Mouse (Mus musculus): ENCODE data around the gene Senp7.
A peak's percentile ranks its signal among the peaks of the same experiment; 100 is the strongest.

Senp7 gene

DNA sequence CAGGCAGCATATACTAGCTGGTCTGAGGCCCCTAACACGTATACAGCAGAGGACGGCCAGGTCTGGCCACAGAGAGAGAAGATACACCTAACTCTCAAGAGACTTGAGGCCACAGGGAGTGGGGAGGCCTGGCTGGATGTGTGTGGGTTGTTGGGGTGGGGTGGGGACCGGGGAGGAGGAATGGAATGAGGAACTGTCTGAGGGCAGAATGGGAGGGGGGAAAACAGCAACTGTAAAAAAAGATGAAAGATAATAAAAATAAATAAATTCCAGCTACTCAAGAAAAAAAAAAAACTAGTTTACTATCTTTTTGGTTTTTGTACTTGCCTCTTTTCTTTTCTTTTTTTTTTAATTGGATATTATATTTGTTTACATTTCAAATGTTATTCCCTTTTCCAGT, 91.8 kb downstream of the Senp7 start:
- DNase-seq, result no peak

DNA sequence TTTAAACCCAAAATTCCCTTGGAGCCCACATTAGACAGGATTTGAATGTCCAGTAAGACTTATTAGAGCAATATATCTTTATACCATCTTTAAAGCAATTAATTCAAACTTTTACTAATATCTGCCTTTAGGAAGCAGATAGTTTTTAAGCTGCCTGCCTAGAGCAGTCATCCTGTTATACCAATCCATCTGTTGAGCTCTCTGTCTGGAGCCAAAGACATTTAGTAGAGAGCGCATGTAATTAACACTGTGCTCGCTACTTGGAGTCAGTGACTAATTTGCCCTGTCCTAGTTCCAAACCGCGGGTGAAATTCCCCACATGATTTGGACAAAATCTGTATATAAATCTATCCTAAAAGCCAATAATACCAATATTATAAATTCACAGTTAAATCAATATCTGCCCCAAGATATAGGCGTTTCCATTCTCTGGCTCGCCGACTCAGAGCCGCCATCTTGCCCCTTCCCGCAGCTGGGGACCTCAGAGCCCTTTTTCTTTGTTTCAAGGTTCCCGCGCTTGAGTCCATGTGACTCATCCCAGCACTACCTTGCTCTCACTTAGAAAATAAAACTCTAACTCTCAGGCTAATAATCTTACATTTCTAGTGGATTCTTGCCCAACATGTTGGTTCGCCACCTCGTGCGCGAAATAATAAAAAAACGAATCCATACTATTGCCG, 96.9 kb downstream of the Senp7 start:
- no peak for DNase-seq

DNA sequence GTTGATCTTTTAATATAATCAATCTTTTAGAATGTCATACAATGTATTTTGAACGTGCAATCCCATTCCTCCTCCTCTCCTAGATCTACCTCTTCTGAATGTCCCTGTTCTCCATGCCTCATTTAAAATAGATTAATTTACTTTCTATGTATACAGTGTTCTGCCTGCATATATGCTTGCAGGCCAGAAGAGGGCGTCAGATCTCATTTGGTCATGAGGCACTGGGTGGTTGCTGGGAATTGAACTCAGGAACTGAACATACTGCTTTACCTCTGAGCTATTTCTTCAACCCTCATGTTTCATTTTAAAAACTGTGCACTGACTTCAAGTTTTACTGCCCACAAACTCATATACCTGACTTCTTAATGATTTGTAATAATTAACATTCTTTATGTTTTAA, 99.5 kb downstream of the Senp7 start:
- no peak for DNase-seq

DNA sequence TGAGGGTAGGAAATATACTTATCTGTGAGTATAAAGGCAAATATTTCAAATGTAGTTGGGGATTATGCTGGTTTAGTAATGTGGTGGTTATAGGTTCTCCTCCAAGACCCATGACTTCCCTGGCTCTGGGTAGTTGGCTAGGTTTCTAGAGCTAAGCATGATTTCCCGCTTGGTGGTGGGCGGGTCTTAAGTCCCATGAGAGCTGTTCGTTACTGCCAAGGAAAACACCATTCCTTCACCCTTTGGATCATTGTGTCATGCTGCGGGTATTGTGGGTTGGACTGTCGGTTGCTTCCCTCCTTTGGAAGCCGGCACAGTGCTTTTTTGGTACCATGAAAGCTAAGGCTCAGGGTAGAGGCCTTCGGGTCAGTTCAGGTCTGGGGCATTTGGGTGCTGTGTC, 115.3 kb downstream of the Senp7 start:
- DNase-seq, result no peak

DNA sequence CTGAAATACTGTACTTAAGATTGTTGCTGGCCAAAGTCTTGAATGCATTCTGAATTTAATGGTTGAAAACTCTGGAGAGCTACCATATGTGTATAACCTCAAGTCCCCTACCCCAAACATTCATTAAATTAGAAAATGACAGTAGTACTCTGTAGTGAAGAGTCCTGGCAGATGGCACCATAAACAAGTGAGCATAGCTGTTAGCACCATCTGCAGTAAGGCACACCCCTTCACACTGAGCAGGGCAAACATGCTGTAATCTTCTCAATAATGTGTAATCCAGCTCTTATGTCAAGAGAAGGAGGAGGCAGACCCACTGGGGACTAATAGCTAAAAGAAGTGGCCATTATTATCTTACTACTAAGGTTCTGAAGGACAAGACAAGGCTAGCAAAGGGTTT, 122.1 kb downstream of the Senp7 start:
- no peak for DNase-seq

DNA sequence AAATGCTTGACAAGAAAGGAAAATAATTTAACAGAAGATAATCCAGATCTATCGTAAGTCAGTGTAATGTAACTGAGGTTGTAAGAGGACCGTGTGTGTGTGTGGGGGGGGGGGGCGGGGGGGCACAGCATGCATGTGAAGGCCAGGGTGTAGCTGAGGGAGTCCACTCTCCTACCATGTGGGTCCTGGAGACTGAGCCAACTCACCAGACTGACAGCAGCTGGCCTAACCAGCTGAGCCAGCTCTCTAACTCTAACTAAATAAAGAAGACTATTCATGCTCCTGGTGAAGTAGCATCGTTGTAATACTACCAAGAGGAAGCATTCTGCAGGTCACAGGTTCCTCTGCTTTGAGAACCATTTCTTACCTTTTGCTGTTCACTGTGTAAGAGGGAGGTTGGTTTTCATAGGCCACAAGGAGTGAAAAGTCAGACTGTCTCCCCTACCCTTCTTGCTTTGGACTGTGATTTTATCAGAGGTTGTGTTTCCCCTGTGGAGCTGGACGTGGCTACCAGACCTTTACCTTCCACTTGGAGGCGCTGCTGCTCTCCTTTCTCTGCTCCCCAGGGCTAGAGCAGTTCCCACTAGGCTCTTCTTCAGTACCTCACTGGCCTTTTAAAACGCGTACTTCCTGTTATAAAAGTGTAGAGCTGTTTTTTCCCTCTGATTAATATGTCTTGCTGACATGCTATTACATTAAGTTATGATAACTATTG, 127.9 kb downstream of the Senp7 start:
- DNase-seq, result peak; percentile 28

DNA sequence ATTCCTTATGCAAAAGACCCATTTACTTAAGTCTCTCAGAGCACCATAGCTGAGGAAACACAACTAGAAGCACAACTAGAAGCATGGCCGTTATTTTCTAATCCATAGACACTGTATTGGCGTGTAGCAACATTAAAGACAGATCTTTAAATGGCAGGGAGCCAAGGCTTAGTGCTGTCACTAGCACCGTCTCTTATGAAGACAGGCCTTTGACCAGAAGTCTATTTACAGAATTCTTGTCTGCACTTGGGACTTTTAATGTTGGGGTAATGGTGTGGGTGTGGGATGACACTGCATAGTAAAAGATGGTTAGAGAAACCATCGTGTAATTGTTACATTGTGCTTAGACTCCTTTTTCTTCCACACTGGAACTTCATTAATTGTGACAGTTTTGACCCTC, 138.7 kb downstream of the Senp7 start:
- no peak for DNase-seq

DNA sequence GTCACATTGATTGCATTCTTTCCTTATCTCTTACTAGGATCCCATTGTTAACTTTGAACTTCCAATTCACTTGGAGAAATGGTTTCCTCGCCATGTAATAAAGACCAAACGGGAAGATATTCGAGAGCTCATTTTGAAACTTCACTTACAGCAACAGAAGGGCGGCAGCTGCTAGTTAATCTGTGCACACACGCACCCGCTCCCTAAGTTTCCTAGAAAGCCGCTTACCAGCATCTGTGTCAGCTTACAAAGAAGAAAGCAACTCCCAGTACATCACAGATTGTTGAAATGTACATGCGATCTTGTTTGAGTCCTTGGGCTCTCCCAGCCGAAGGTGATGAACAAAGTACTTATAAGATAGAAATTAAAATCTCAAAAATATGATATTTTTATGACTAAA, 140.1 kb downstream of the Senp7 start:
- DNase-seq, result no peak

DNA sequence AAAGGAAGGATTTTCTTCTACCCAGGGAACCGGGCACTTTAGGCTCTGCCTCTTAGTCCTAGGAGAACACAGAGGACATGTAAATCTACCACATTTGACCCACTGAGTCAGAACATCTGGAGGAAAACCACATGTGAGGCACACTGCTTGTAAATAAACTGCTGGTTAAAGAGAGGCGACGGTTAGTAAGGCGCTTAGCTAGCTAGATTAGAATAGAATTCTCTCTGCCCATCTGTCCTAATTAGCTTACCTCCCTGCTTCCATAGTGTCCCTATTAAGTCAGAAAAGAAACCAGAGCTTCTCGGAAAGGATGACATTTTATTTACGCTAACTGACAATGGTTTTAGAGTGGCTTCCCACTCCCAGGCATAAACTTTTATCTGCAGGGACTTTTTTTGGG, 155.9 kb downstream of the Senp7 start, which contains the start of gene Impg2:
TSS of gene Impg2 (plus strand) at position 263 of the 400 bp plus-strand sequence.
- DNase-seq, result no peak

DNA sequence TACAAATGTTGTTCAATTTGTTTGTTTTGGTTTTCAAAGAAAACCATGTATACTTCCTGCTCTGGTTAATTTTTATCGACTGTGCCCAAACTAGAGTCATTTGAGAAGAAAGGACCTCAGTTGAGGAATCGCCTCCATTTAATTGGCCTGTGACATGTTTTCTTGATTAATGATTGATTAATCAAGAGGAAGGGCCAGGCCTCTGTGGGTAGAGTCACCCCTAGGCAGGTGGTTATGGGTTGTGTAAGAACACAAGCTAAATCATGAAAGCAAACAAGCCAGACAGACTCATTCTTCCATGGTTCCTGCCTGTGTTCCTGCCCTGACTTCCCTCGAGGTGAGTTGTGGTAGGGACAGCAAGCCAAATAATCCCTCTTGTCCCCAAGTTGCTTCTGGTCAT, 164.6 kb downstream of the Senp7 start:
- no peak for DNase-seq

DNA sequence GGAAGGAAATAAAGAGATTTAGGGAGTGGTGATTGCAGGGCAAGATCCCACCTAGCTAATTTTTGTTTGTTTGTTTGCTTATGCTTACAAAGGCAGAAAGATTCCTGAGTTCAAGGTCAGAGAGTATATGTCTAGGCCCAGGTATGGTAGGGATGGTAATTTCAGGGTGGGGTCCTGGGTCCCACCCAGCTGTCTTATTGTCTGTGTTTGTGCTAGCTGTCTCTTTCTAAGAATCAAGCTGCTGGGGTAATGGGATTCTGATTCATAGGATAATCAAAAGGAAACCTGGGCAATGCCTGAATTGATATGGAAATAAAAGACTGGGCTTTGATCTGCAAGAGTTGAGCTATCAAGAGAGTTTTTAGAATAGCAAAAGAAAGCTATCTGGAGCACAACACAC, 179.5 kb downstream of the Senp7 start:
- DNase-seq, result no peak

DNA sequence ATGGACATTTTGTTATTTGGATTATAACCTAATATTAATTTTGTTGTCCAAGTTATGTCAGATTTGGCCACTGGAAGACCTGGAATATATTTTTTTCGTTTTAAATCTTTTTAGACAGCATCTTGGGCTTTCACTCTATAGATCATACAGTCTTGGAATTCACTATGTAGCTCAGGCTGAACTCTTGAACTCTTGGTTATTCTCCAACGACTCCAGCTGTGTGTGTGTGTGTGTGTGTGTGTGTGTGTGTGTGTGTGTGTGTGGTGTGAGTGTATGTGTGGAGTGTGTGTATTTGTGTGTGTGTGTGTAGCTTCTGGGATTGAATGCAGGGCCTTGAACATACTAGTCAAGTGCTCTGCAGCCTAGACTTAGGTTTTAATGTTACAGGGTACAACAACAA, 181.3 kb downstream of the Senp7 start:
- no peak for DNase-seq

DNA sequence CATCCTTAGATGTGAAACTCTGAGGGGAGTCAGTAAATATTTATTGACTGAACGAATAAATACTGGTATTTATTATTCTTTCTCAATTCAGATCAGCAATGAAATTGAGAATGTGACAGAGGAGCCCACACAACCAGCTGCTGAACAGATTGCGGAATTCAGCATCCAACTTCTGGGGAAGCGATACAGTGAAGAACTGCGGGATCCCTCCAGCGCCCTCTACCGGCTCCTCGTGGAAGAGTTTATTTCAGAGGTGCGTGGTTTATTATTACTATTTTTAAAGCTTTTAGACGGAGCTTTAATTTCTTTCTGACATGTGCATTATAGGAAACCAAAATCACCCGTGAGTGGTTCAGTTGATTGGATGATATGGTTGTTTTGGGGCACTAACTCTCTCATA, 183.2 kb downstream of the Senp7 start:
- peak; percentile 38 for DNase-seq

DNA sequence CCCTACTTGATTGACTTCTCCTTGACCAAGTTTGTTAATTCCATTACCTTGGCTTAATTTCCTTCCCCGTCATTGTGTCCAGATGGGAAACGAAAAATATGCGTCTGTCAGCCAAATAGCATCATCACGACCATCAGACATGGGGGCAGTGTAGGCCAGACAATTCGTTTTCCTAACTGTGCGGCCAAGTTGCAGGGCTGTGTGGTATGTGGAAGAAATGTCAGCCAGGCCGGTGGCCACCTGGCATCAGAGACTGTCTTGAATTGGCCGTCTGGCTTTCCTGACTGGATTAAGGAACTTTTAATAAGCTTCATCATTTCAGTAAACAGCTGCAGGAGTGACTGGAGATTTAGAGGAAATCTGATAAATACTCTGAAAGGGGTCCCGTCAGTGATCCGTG, 184.6 kb downstream of the Senp7 start:
- DNase-seq, result no peak

All from thymus, postnatal 4 days (tissue).